In genomic region chr7:81480800-81481199, GRCm38 (mm10) we compare ENCODE assay signal across 22 mouse cellular contexts. TPM values are rescaled to one million over a fixed set of nuclear protein-coding genes. Genes with fewer than 3 reads are reported as not detected.
DNase-seq lines count a peak whose midpoint lies in the region; ATAC-seq and TF ChIP-seq lines count a peak whose summit lies in the region.
"Had no signal": no experiment of that assay in that cellular context is flagged by ENCODE, and none has a peak within 500 bp of the region (broad histone marks: within the 10 kb centered on the region; RNA-seq: fewer than 3 reads in every experiment).

No protein-coding gene starts in this region.

- H3K36me3 ChIP-seq in hindbrain, embryonic 10.5 days: peaks cover 9% of the 10 kb centered on the region
- peaks cover 59% of the 10 kb centered on the region for H3K36me3 ChIP-seq in hindbrain, embryonic 13.5 days
- H3K36me3 ChIP-seq in ES-E14 (ENCODE audit: control insufficient read depth, insufficient read depth, low read length, poor library complexity, severe bottlenecking): no peaks in the 10 kb centered on the region

- peak; percentile 57 to 74 for DNase-seq in cerebellum, postnatal 10 days
- DNase-seq in cerebellum, adult 8-10 months: no peak
- DNase-seq in hindbrain, embryonic 10.5 days (ENCODE audit: low spot score): no peak
- DNase-seq in ES-E14 (ENCODE audit: low read depth, low spot score): peak; percentile 79
- peak; percentile 12 for DNase-seq in fibroblast of lung, adult 2 months (ENCODE audit: low read depth)
- DNase-seq in lung, adult 2 months: no peak
- DNase-seq in right cerebral cortex, postnatal 10 days (ENCODE audit: low spot score in 2 of 2): no peak
- DNase-seq: heart, adult 18-20 months; heart, postnatal 14 days; lung, postnatal 14 days; spleen, adult 18-20 months; thymus, postnatal 25 days had no signal

- H3K4me3 ChIP-seq in hindbrain, embryonic 10.5 days: no peak overlapping the region
- H3K4me3 ChIP-seq in hindbrain, embryonic 13.5 days: no peak overlapping the region
- no peak overlapping the region for H3K4me3 ChIP-seq in ES-E14 (ENCODE audit: insufficient read depth in 1 of 2, low read depth in 1 of 2, low read length in 2 of 2, poor library complexity in 1 of 2, severe bottlenecking in 1 of 2)
- H3K4me3 ChIP-seq in lung, adult 2 months (replicated peaks; ENCODE audit: extremely low read depth, low read depth, low read length): no peak overlapping the region
- H3K4me3 ChIP-seq: midbrain, embryonic 12.5 days; neural tube, embryonic 13.5 days had no signal

- ATAC-seq in hindbrain, embryonic 13.5 days (ENCODE audit: low FRiP score): no peak

- no peak overlapping the region for H3K4me2 ChIP-seq in hindbrain, embryonic 13.5 days
- H3K4me2 ChIP-seq: midbrain, embryonic 12.5 days; neural tube, embryonic 13.5 days had no signal

- no peak overlapping the region for H3K9ac ChIP-seq in hindbrain, embryonic 13.5 days
- H3K9ac ChIP-seq in ES-E14 (ENCODE audit: insufficient read depth, low read depth, low read length, poor library complexity, severe bottlenecking): no peak overlapping the region
- H3K9ac ChIP-seq: liver, embryonic 14.5 days; midbrain, embryonic 12.5 days; neural tube, embryonic 13.5 days had no signal

- H3K4me1 ChIP-seq in hindbrain, embryonic 10.5 days (replicated peaks): peaks cover 20% of the 10 kb centered on the region
- peaks cover 7% of the 10 kb centered on the region for H3K4me1 ChIP-seq in hindbrain, embryonic 13.5 days (replicated peaks)
- H3K4me1 ChIP-seq in ES-E14 (ENCODE audit: control insufficient read depth in 2 of 2, insufficient read depth in 2 of 2, low read length in 2 of 2, poor library complexity in 1 of 2): peaks cover 16 to 33% of the 10 kb centered on the region in 2 experiments
- no peaks in the 10 kb centered on the region for H3K4me1 ChIP-seq in lung, adult 2 months (ENCODE audit: control insufficient read depth, insufficient read depth, low read length)

- in situ Hi-C loops in ES-E14 (cut with MboI; ENCODE audit: low sequenced_read_pairs in 2 of 2, unreplicated experiment in 2 of 2): no loop called here

- peaks cover 35% of the 10 kb centered on the region for H3K27me3 ChIP-seq in hindbrain, embryonic 10.5 days (ENCODE audit: insufficient read depth, poor library complexity, severe bottlenecking)
- peaks cover 26% of the 10 kb centered on the region for H3K27me3 ChIP-seq in hindbrain, embryonic 13.5 days

- TF ChIP-seq CTCF in lung, adult 2 months (IDR thresholded peaks at IDR 0.05; ENCODE audit: insufficient read depth, low read length): no peak

- under 1% methylated on average over 8 of the region's 8 CpGs for WGBS in hindbrain, embryonic 10.5 days
- WGBS in hindbrain, embryonic 13.5 days: 2% methylated on average over 8 of the region's 8 CpGs
- WGBS in lung, adult 2 months: 11% methylated on average over 8 of the region's 8 CpGs

- peak overlapping the region; percentile 50; the same call in 1 of the 2 replicates for H3K27ac ChIP-seq in hindbrain, embryonic 10.5 days
- H3K27ac ChIP-seq in hindbrain, embryonic 13.5 days: no peak overlapping the region
- H3K27ac ChIP-seq in ES-E14 (ENCODE audit: insufficient read depth, low read depth, low read length, poor library complexity, severe bottlenecking): peak overlapping the region; percentile 74; the same call in 1 of the 2 replicates
- H3K27ac ChIP-seq: kidney, postnatal 0 days; liver, embryonic 14.5 days; midbrain, embryonic 12.5 days; neural tube, embryonic 13.5 days had no signal

- H3K9me3 ChIP-seq in hindbrain, embryonic 10.5 days: no peaks in the 10 kb centered on the region
- no peaks in the 10 kb centered on the region for H3K9me3 ChIP-seq in hindbrain, embryonic 13.5 days
- no peaks in the 10 kb centered on the region for H3K9me3 ChIP-seq in ES-E14 (ENCODE audit: control insufficient read depth, insufficient read depth, low read depth, low read length)
- H3K9me3 ChIP-seq: midbrain, embryonic 12.5 days; neural tube, embryonic 13.5 days had no signal

- no peak for TF ChIP-seq POLR2A in lung, adult 2 months (IDR thresholded peaks at IDR 0.05; ENCODE audit: borderline replicate concordance, extremely low read depth, low read depth, low read length)

TF ChIP-seq in ES-E14, 5 proteins besides CTCF, POLR2A, EP300 and RAD21:
- peak; percentile 91 for TF ChIP-seq ZNF384 (IDR thresholded peaks at IDR 0.05; ENCODE audit: low read depth, low read length)
- peak; percentile 76 for TF ChIP-seq MAFK (IDR thresholded peaks at IDR 0.05; ENCODE audit: insufficient read depth, low read depth, low read length)
- TF ChIP-seq CHD2 (IDR thresholded peaks at IDR 0.05; ENCODE audit: low read depth, low read length): no peak
TF ChIP-seq in ES-E14: peak in this region for 2.

RNA-seq across cellular contexts. Expression of gene Ap3b2, which starts 12.9 kb away (rescaled TPM):
- 20.6 and 44.7 TPM in 2 replicates for polyA plus RNA-seq in hindbrain, embryonic 10.5 days (2016; fragmentation: Nextera tagmentation; extraction: Ambion mirVana)
- 121 and 134 TPM in 2 replicates for polyA plus RNA-seq in hindbrain, embryonic 13.5 days (2015; fragmentation: Nextera tagmentation; extraction: Ambion mirVana)
- 3.8 and 5.3 TPM in 2 replicates for total RNA-seq in ES-E14 (2012; rRNA removed)
- 0.08 and 0.09 TPM in 2 replicates for polyA plus RNA-seq in lung, adult 2 months (2012; rRNA removed)
- total RNA-seq: heart, adult 18-20 months; heart, postnatal 14 days had no signal

RNA-seq across cellular contexts. Expression of gene BC048679, which starts 17.3 kb away (rescaled TPM):
- 0.39 and 0.73 TPM in 2 replicates for polyA plus RNA-seq in hindbrain, embryonic 10.5 days (2016; fragmentation: Nextera tagmentation; extraction: Ambion mirVana)
- polyA plus RNA-seq in hindbrain, embryonic 13.5 days (2015; fragmentation: Nextera tagmentation; extraction: Ambion mirVana): not detected in 2 replicates
- 0.62 TPM in 1 of 2 replicates, not detected in the other for total RNA-seq in ES-E14 (2012; rRNA removed)
- not detected in 2 replicates for polyA plus RNA-seq in lung, adult 2 months (2012; rRNA removed)
- total RNA-seq: common myeloid progenitor, adult 5-6 weeks; heart, adult 18-20 months; heart, postnatal 14 days; layer of hippocampus, postnatal 10 days had no signal
- polyA plus RNA-seq: intestine, embryonic 14.5 days; kidney, postnatal 0 days; limb, embryonic 11.5 days; liver, embryonic 14.5 days; midbrain, embryonic 12.5 days; neural tube, embryonic 13.5 days; stomach, embryonic 16.5 days had no signal

RNA-seq across cellular contexts. Expression of gene Cpeb1, which starts 25.5 kb away (rescaled TPM):
- 1.3 and 1.9 TPM in 2 replicates for polyA plus RNA-seq in hindbrain, embryonic 10.5 days (2016; fragmentation: Nextera tagmentation; extraction: Ambion mirVana)
- 3.8 and 4.8 TPM in 2 replicates for polyA plus RNA-seq in hindbrain, embryonic 13.5 days (2015; fragmentation: Nextera tagmentation; extraction: Ambion mirVana)
- total RNA-seq in ES-E14 (2012; rRNA removed): 2.3 and 5.8 TPM in 2 replicates
- polyA plus RNA-seq in lung, adult 2 months (2012; rRNA removed): 12.5 and 15.9 TPM in 2 replicates
- total RNA-seq: common myeloid progenitor, adult 5-6 weeks had no signal

Comparison
In these comparisons a context has a peak if more than half of its experiments do, and no peak if none do; other contexts are left out.
1. DNase-seq: peak in cerebellum, postnatal 10 days (2 of 2), ES-E14 (single experiment) and fibroblast of lung, adult 2 months (single experiment); none in cerebellum, adult 8-10 months (single experiment), hindbrain, embryonic 10.5 days (single experiment), lung, adult 2 months (single experiment) and right cerebral cortex, postnatal 10 days (0 of 2).
2. RNA of gene Ap3b2, which starts 12.9 kb away (polyA plus RNA-seq): 121 to 134 TPM in hindbrain, embryonic 13.5 days and 20.6 to 44.7 TPM in hindbrain, embryonic 10.5 days; 0.08 to 0.09 TPM in lung, adult 2 months; every median in the first group is over 10 times any median in the second.